Mouse (Mus musculus): ENCODE measurements at regions not wholly inside any gene's neighbourhood (a gene's known extent, or its start where the extent isn't known, plus 50 kb on each side); places are given as distances from the start of the nearest gene placed in this dataset.

DNA sequence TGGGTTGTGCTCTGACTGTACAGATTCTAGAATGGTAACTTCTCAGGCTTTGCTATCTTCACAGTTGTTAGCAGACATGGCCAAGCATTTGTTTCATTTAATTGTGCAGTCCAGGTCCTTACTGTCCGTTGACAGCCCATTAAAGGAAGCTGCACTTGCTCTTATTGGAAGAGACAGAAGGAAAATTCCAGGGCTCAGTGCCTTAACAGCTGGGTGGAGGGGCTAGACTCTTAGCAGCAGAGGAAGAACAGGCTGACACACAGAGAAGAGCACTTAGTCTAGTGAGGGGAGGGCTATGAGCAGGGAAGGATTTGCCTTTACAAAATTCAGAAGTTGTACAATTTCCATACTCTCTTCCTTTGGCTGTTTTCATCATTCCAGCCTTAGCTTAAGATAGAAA, 161.5 kb upstream of the Ghitm start:
- H3K4me1 ChIP-seq (ENCODE audit: control insufficient read depth, insufficient read depth, low read length): no peaks in the 10 kb centered on the region
- DNase-seq (ENCODE audit: low spot score) (no peak), ATAC-seq (ENCODE audit: low FRiP score, low read depth) (no peak)
- no peaks in the 10 kb centered on the region for H3K27me3 ChIP-seq (ENCODE audit: control insufficient read depth, insufficient read depth, low read length)
- 19% methylated on average over 1 of the region's 1 CpGs for WGBS
- TF ChIP-seq POLR2A (IDR thresholded peaks at IDR 0.05; ENCODE audit: borderline replicate concordance, extremely low read depth, insufficient read depth, insufficient read length): no peak
- no peak overlapping the region for H3K4me3 ChIP-seq (replicated peaks; ENCODE audit: low read length)
- no peak overlapping the region for H3K4me2 ChIP-seq (replicated peaks; ENCODE audit: low read depth, low read length, severe bottlenecking)
- H3K9me3 ChIP-seq (ENCODE audit: control insufficient read depth, low read length): no peaks in the 10 kb centered on the region
- no peak overlapping the region for H3K27ac ChIP-seq (replicated peaks; ENCODE audit: low read depth, low read length)
- H3K36me3 ChIP-seq (ENCODE audit: control insufficient read depth, insufficient read depth, low read length): no peaks in the 10 kb centered on the region
- no peak overlapping the region for H3K9ac ChIP-seq (ENCODE audit: low read depth, low read length, severe bottlenecking)

DNA sequence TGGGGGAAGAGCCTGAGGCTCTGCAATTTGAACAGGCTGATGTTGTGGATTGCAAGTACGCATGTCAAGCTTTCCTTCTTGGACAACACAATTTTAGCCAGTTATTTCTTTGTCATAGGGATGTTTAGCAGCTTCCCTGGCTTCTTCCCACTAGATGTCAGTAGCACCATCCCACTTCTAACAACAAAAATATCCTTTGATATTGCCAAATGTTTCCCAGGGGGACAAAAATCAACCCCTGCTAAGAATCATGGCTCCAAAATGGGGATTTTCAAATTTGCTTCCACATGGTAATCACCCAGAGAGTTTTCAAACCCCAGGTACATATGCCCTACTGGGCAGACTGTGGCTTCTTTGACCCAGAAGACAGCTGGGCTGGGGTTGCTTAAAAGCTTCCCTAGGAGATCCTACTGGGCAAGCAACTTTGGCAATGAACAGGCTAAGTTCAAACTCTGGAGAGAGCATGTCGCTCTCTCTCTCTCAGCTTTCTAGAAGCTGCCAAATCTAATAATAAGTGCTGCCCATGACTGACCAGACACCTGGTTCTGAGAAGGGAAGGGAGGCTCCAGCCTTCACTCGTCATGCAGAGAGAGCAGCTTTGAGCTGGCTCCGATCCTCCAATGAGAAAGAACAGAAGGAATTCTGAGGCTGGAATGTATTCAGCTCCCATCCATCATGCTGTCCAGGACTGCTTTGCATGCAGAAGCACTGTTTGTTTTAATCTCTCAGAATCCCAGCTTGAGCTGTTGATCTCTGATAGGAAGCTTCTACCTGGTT, 157.2 kb upstream of the Ghitm start:
- Histone ChIP-seq H3K4me3 (replicated peaks; ENCODE audit: low read length) (no peak overlapping the region), H3K36me3 (ENCODE audit: control insufficient read depth, insufficient read depth, low read length) (no peaks in the 10 kb centered on the region), H3K4me2 (replicated peaks; ENCODE audit: low read depth, low read length, severe bottlenecking) (no peak overlapping the region), H3K9ac (ENCODE audit: low read depth, low read length, severe bottlenecking) (no peak overlapping the region), H3K27ac (replicated peaks; ENCODE audit: low read depth, low read length) (no peak overlapping the region), H3K27me3 (ENCODE audit: control insufficient read depth, insufficient read depth, low read length) (no peaks in the 10 kb centered on the region), H3K9me3 (ENCODE audit: control insufficient read depth, low read length) (no peaks in the 10 kb centered on the region), H3K4me1 (ENCODE audit: control insufficient read depth, insufficient read depth, low read length) (no peaks in the 10 kb centered on the region)
- no peak for ATAC-seq (ENCODE audit: low FRiP score, low read depth)
- DNase-seq (ENCODE audit: low spot score): no peak
- WGBS: 50% methylated on average over 4 of the region's 4 CpGs
- TF ChIP-seq POLR2A (IDR thresholded peaks at IDR 0.05; ENCODE audit: borderline replicate concordance, extremely low read depth, insufficient read depth, insufficient read length): no peak

DNA sequence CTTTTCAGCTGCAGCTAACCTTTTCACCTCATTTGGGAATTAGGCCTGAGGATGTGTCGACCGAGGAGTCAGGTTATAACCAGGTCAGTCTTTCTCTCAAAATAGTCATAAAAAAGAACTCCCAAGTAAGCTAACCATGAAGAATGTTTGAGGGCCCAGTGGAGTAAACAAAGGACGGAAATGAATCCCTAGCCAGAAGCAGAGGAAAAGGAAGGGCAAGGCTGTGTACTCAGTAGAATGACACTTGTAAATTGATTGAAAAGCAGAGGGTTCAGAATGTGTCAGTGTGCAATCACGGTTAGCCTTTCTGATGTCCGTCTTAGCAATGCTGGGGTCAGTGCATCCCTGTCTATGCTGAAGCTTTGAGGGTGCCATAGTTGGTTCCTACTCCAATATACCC, 149.3 kb upstream of the Ghitm start:
- Histone ChIP-seq H3K27ac (replicated peaks; ENCODE audit: low read depth, low read length) (no peak overlapping the region), H3K4me3 (replicated peaks; ENCODE audit: low read length) (no peak overlapping the region), H3K4me2 (replicated peaks; ENCODE audit: low read depth, low read length, severe bottlenecking) (no peak overlapping the region), H3K27me3 (ENCODE audit: control insufficient read depth, insufficient read depth, low read length) (no peaks in the 10 kb centered on the region), H3K36me3 (ENCODE audit: control insufficient read depth, insufficient read depth, low read length) (no peaks in the 10 kb centered on the region), H3K9ac (ENCODE audit: low read depth, low read length, severe bottlenecking) (no peak overlapping the region), H3K9me3 (ENCODE audit: control insufficient read depth, low read length) (no peaks in the 10 kb centered on the region), H3K4me1 (ENCODE audit: control insufficient read depth, insufficient read depth, low read length) (no peaks in the 10 kb centered on the region)
- TF ChIP-seq POLR2A (IDR thresholded peaks at IDR 0.05; ENCODE audit: borderline replicate concordance, extremely low read depth, insufficient read depth, insufficient read length): no peak
- no peak for ATAC-seq (ENCODE audit: low FRiP score, low read depth)
- DNase-seq (ENCODE audit: low spot score): no peak
- 51% methylated on average over 5 of the region's 5 CpGs for WGBS

DNA sequence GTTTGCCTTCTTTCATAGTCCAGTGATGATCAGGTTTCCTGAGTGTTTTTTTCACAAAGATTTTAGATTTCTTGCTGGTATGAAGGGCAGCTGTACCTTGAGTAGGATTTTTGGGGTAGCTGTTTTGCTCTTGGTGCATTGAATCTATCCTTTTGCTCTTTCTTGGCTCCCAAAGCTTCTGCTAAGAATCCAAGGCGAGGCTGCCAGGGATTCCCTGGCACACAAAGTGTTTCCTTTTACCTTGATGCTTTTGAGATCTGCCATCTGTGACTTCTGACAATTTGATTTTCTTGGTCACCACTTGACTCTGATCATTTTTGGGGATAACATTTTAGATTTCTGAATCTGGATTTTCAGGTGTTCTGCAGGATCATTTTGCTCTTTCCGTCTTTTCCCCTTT, 144.3 kb upstream of the Ghitm start:
- no peaks in the 10 kb centered on the region for H3K4me1 ChIP-seq (ENCODE audit: control insufficient read depth, insufficient read depth, low read length)
- no peaks in the 10 kb centered on the region for H3K27me3 ChIP-seq (ENCODE audit: control insufficient read depth, insufficient read depth, low read length)
- 80% methylated on average over 2 of the region's 2 CpGs for WGBS
- no peaks in the 10 kb centered on the region for H3K9me3 ChIP-seq (ENCODE audit: control insufficient read depth, low read length)
- TF ChIP-seq POLR2A (IDR thresholded peaks at IDR 0.05; ENCODE audit: borderline replicate concordance, extremely low read depth, insufficient read depth, insufficient read length): no peak
- H3K27ac ChIP-seq (replicated peaks; ENCODE audit: low read depth, low read length): no peak overlapping the region
- no peak for ATAC-seq (ENCODE audit: low FRiP score, low read depth)
- no peak for DNase-seq (ENCODE audit: low spot score)
- H3K4me3 ChIP-seq (replicated peaks; ENCODE audit: low read length): no peak overlapping the region
- no peak overlapping the region for H3K9ac ChIP-seq (ENCODE audit: low read depth, low read length, severe bottlenecking)
- H3K36me3 ChIP-seq (ENCODE audit: control insufficient read depth, insufficient read depth, low read length): no peaks in the 10 kb centered on the region
- H3K4me2 ChIP-seq (replicated peaks; ENCODE audit: low read depth, low read length, severe bottlenecking): no peak overlapping the region

DNA sequence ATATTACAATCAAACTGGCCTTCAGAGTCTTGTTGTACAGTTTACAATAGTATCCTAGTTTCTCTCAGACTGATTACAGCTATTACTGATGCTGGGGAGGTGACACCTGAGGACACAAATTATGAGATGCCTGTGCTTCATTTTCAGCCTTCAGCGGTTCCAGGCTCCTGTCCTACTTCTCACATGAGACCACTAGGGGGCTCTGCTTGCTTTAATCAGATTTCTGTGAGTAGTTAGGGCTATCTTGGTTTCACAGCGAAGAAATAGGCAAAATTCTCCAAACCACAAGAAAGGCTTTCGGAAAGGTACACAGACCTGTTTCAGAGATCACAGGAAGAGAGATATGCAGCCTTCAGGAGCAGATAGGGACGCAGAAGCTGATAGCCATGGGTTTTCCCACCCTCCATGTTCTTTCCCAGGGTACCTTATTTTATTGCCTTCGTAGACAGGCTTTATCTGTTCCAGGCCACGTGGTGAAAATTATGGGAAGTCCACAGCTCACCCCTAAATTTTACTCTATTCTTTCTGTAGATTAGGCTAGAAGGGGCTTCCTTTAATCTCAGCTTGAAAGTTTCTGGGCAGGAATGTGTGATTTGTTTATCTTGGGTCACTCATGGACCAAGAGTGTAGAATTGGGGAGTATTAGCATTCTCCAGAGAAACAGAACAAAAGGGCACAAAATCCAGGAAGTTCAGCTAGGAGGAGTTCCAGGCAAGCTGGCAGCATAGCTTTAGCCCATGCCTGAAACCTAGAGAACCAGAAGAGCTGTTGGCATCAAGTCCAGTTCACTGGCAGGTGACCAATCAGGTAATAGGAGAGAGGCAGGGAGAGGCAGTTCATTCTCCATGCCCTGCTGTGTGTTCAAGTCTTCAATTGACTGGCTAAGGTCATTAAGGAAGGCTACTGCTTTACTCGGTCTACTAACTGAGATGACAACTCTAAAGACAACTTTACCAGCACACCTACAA, 141.9 kb upstream of the Ghitm start:
- TF ChIP-seq POLR2A (IDR thresholded peaks at IDR 0.05; ENCODE audit: borderline replicate concordance, extremely low read depth, insufficient read depth, insufficient read length): no peak
- no peaks in the 10 kb centered on the region for H3K4me1 ChIP-seq (ENCODE audit: control insufficient read depth, insufficient read depth, low read length)
- no peaks in the 10 kb centered on the region for H3K9me3 ChIP-seq (ENCODE audit: control insufficient read depth, low read length)
- DNase-seq (ENCODE audit: low spot score) (peak; percentile 34), ATAC-seq (ENCODE audit: low FRiP score, low read depth) (no peak)
- no peak overlapping the region for H3K27ac ChIP-seq (replicated peaks; ENCODE audit: low read depth, low read length)
- H3K27me3 ChIP-seq (ENCODE audit: control insufficient read depth, insufficient read depth, low read length): no peaks in the 10 kb centered on the region
- H3K36me3 ChIP-seq (ENCODE audit: control insufficient read depth, insufficient read depth, low read length): no peaks in the 10 kb centered on the region
- 59% methylated on average over 7 of the region's 7 CpGs for WGBS
- no peak overlapping the region for H3K9ac ChIP-seq (ENCODE audit: low read depth, low read length, severe bottlenecking)
- no peak overlapping the region for H3K4me3 ChIP-seq (replicated peaks; ENCODE audit: low read length)
- no peak overlapping the region for H3K4me2 ChIP-seq (replicated peaks; ENCODE audit: low read depth, low read length, severe bottlenecking)

All from limb, embryonic 14.5 days (tissue).